Mouse (Mus musculus) layer of hippocampus, postnatal 14 days (tissue): ENCODE data around the gene Tln1. TPM values are rescaled to one million over a fixed set of nuclear protein-coding genes. Genes with fewer than 3 reads are reported as not detected.
"Not testable (repeated sequence)": the region's sequence is repeated elsewhere in the genome, so short reads cannot be mapped to it uniquely, and the experiment has no call there.

Experiments used
- DNase-seq, 2 experiments: peaks; one replicate each; pipeline ENCODE4 v3.0.0; 2021 to 2022; ENCODE audit warnings: low spot score in 2 of 2, mixed read lengths in 1 of 2
- total RNA-seq, 2 experiments: library from RNA; stranded (reverse); gene quantifications; 2 replicates each; pipeline ENCODE4 v1.2.3; 2021

The Tln1 gene
- total RNA-seq, 2 experiments from 2014 or later: 46.0 to 52.1 TPM

DNA sequence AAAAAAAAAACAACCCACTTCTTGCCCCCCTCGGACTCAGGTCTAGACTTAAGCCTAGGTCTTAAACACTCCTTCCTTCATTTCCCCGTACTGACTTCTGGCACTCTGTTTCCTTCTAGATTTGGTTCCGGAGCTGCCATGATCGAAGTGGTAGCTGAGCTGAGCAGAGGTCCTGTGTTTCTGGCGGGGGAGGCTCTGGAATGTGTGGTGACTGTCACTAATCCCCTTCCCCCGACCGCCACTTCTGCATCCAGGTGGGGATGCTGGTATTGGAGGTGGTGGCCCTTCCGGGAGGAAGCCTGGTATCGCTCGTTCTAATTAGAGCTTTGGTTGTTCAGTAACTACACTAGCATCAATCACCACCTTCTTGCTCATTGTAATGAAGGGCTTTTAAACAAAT, 16.8 kb upstream of the Tln1 start:
- no peak for DNase-seq

GRCm38 (mm10) chr4:43578376-43579204, 16.1 kb upstream of the Tln1 start, which contains the start of the genes Rgp1 and Gba2:
TSS of gene Rgp1 (plus strand) at chr4:43578715.
TSS of gene Gba2 (minus strand) at chr4:43578873.
- DNase-seq: peak; percentile 82 to 86

DNA sequence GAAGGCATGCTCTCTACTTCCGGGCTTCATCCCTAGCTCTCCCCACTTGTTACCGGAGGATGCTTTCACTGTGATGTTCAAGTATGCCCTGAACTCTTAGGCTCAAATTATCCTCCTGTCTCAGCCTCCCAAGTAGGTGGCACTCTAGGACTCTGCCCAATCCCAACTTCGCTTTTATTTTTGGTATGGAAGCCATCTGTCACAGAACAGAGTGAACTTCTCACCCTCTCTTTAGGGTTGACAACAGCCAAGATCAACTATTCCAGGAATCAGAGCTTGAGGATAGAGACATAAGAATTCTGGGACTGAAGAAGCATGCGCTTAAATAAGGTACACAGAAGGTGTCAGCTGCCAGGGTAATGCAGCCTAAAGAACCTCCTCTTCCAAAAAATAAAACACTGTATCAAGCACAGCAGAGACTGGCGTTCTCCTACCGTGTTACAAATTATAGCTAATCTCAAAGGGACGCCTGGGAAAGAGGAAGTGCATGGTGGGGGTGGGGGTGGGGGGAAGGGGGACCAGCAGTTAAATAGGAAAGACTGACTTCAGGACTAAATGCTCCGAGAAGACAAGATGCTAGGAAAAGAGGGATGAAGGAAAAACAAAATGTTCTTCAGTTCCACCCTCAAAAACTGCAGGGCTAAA, 14.9 kb upstream of the Tln1 start:
- no peak for DNase-seq

DNA sequence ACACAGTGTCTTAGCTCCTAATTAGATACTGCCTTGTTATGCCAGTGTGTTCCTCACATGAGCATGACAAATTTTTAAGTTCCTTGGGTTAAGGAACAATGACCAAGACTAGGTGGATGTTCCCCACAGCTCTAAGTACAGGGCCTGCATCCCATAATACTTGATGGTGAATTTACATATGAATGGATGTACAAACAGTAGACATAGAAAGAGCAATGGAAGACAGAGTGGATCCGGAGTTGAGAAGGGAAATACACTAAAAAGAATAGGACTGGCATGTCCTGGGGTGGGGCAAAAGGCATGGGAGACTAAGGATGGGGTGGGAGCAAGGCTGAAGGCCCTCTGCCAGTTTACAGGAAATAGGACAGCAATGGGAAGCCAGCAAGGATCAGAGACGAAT, 12.9 kb upstream of the Tln1 start:
- no peak for DNase-seq

DNA sequence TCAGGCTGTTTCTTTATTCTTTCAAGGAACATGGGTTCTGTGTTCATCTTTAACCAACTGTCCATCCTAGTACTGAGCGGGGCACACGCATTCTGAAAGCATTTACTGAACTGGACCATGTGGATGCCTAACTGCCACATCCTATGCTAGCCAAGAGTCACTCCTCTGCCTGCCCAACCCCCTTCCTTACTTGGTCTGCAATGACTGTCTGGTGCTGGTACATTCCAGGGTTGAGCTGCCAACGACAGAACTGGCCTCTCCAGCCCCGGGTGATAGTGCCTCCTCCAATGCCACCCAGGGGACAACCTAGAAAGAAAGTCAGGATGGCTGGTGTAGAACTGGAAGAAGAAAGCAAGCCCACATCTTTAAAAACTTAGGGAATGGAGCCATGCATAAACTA, 11.1 kb upstream of the Tln1 start:
- DNase-seq: no peak

DNA sequence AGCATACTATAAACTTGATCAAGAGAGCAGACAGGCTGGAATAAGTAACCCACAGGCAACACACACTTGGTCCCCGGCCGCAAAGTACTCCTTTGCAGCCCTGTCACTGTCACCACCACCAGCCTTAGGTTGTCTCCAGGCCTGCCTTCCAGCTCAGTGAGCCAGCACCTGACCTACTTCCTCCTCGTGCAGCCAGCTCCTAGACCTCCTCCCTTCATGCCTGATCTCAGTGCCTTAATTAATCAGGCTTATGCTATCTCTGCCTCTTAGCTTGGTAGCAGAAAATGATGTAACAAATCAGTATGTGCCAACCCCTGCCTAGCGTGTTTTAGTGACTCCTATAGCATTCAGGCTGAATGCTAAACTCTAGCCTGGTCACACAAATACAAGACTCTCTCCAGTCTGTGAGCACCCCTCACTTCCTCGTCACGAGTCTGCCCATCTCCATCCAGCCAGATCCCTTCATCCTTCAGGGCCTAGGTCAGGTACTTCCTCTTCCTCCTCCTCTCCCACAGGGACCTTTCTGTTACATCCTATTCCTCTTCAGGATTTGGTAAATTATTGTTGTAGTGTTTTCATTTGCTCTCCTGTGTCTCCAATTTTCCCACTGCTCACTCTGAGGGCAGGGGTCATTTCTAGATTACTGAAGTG, 9.0 kb upstream of the Tln1 start:
- no peak for DNase-seq

DNA sequence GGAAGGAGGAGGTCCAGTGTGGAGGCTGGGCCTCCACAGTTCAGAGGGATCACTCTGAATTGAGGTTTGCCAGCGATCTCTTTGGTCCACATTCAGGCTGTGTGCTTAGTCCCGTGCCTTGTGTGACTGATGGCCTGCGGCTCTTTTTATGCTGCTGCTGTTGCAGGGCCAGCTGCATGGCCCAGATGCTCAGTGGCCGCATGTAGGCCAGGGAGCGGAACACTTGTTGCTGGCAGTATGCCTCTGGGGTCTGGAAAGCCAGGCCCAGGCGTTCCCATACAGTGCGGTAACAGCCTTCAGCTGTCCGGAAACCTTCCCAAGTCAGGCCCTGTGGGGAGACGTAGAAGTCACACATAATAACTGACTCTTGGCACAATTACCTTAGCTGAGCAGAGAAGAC, 4.6 kb upstream of the Tln1 start:
- DNase-seq: no peak

GRCm38 (mm10) chr4:43564231-43564630, 1.7 kb upstream of the Tln1 start:
- no peak for DNase-seq

DNA sequence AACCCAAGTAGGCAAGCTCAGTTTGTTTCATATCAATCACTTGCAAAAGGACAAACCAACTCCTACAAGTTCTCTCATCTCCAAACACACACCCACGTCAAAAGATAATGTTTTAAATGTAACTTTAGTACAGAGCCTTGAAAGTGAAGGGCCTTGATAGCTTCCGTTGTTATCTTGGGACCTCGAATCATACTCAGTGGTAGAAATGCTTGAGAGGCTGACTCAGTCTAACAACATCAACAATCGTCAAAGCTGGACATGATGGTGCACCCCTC, 1.0 kb upstream of the Tln1 start:
- DNase-seq: no peak

DNA sequence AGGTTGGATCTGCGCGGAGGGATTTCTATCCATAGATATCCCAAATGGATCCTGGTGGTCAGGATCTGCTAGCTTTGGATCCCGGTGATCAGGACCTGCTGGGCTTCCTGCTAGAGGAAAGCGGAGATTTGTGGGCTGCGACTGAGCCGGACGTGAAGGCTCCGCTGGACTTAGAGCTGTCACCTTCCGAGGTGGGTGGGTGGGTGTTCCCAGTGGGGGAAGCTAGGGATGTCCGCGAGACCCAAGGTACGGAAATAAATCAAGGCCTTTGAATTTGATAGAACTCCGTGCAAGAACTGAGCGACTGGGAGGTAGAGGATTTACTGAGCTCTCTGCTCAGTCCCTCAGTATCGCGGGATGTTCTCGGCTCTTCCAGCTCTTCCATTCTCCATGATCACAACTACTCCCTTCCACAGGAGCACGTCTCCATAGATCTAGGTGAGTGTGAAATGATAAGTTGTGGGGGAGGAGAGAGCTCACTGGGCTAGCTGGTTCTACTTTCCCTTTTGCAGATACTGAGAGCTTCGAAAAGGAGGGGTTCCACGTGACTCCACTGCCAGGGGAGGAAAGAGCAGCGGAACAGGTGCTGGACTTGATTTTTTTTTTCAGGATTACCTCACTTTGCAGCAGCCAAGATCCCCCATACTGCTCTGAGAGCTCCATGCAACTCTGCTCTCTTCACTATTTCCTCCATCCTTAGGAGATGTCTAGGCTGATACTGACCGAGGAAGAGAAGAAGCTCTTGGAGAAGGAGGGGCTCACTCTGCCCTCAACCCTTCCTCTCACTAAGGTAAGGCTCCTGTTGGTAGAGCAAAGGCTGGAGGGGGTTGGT, 494 bp upstream of the Tln1 start:
- no peak for DNase-seq

DNA sequence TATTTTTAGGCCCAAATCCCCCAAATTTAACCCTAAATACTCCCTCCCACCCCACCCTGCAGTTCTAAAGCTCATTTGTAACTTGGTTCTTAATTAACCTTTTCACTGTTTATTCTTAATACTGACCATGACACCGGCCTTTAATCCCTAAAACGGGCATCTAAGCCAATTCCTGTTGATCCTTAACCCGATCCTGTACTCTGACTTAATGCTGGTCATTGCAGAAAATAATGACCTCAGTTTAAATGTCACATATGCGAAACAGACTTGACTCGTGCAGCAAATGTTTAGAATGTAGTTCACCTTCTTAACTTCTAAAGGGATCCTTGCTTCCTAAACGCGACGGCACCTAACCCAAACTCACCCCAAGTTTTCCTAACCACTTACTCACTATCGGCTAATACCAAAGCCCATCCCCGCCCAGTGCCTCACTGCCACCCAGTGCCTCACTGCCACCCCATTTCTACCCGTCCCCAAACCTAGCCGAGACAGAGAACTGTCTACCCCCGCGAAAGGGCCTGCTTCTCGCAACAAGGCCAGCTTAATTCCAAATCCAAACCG, 975 bp downstream of the Tln1 start:
- DNase-seq: no peak

GRCm38 (mm10) chr4:43560976-43561375, 1.5 kb downstream of the Tln1 start:
- DNase-seq: no peak

DNA sequence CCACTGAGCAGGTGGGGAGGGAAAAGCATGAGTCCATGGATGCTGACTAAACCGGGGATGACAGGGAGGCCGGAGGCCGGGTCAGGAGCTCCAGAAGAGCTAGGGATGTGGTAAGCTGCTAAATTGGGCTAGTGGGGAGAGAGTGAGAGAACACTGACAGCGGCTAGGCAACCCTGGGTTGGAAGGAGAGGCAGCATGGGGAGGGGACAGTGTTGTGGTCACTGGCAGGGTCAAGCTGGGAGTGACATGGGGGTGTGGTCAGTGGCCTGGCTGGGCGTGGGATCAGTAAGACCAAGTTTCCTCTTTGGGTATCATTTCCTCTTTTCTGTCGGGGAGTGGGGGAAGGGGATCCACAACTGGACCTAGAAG, 2.3 kb downstream of the Tln1 start:
- peak in 1 of 2 experiments; percentile 49 for DNase-seq

GRCm38 (mm10) chr4:43559519-43560242, 2.8 kb downstream of the Tln1 start:
- DNase-seq: no peak

GRCm38 (mm10) chr4:43558631-43559356, 3.7 kb downstream of the Tln1 start:
- no peak for DNase-seq

GRCm38 (mm10) chr4:43558028-43558630, 4.4 kb downstream of the Tln1 start:
- DNase-seq: no peak

DNA sequence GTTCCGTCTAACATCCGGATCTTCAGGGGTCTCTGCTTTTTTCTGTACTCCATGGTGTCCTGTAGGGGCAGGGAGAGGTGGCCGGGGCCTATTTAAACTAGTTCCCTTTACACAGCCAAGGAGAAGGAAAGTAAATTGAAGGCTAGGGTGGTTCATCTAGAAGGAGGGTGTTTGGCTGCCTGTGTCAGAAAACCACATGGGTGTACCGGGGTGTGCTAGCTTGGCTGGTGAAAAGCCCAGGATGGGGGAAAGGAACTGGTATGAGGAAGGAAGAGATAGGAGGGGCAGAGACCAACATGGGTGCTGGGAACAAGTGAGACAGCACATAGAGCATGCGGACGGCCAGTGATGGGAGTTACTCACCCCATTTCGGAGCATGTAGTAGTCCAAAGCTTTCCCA, 6.6 kb downstream of the Tln1 start:
- DNase-seq: no peak

DNA sequence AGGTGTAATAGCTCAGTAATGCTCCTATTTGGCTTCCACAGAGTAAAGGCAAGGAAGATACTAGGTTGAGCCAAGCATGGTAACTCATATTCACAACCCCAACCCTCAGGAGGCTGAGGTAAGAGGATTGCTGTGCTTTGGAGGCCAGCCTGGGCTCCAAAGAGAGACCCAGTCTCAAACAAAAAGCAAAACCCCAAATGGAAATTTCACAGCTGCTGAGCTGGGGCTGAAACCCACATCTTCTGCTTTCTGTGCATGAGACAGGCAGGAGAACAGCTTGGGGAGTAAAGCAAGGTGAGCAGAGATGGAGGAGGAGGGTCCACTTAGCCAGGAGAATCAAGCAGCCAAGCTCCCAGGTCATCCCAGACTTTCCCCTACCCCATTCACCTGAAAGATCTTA, 8.6 kb downstream of the Tln1 start:
- no peak for DNase-seq

DNA sequence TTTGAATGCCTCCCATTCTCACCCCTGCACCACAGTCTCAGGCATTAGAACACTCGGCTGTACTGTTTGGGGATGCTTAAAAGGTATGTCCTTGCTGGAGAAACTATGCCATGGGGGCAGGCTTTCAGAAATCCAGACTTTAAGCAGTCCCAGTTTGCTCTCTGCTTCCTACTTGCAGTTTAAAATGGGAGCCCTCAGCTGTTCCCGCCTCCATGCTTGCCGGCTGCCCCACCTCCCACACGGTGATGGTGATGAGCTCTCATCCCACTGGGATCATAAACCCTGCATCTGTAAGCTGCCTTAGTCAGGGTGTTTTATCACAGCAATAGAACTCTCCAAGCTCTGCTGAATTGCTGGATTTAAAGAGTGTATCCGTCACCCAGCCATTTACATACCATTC, 10.1 kb downstream of the Tln1 start:
- DNase-seq: no peak

DNA sequence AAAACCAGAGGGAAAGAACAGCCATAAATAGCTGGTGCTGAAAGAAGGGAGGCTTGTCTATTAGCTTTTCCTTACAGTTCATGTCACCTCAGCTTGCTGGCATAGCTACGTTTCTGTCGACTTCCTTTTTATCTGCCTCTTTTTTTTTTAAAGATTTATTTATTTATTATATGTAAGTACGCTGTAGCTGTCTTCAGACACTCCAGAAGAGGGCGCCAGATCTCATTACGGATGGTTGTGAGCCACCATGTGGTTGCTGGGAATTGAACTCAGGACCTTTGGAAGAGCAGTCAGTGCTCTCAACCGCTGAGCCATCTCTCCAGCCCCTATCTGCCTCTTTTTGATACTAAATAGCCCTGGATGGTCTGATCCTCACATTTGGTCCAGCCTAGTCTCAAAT, 10.6 kb downstream of the Tln1 start:
- DNase-seq: not testable (repeated sequence)
